Mouse (Mus musculus) stomach, embryonic 14.5 days (tissue): ENCODE measurements around the gene Inmt. TPM values are rescaled to one million over a fixed set of nuclear protein-coding genes. Genes with fewer than 3 reads are reported as not detected.

Experiments used
- ATAC-seq: fragments of 200-750 bp; cut with Nextera tagmentation; 2 replicates; pipeline ENCODE4 v1.8.0; 2017; ENCODE audit warnings: low read depth, moderate TSS enrichment; ENCODE audit not compliant: insufficient number of reproducible peaks, insufficient read depth, low FRiP score
- H3K27ac ChIP-seq: fragments of 300-500 bp; sonication (generic); 2 replicates; pipeline ENCODE4 v1.5.1; 2014; ENCODE audit warnings: mild to moderate bottlenecking, low read length, moderate library complexity, mixed read lengths
- H3K27me3 ChIP-seq: fragments of 300-500 bp; sonication (generic); 2 replicates; pipeline ENCODE4 v1.6.1; 2014; ENCODE audit warnings: low read length, control low read depth, mixed read lengths; ENCODE audit not compliant: control insufficient read depth, insufficient read depth
- H3K36me3 ChIP-seq: fragments of 300-500 bp; sonication (generic); 2 replicates; pipeline ENCODE4 v1.6.1; 2014; ENCODE audit warnings: mild to moderate bottlenecking, control low read depth, low read length, moderate library complexity, mixed read lengths; ENCODE audit not compliant: control insufficient read depth, insufficient read depth
- H3K4me1 ChIP-seq: fragments of 300-500 bp; sonication (generic); 2 replicates; pipeline ENCODE4 v1.6.1; 2014; ENCODE audit warnings: low read length, control low read depth, mixed read lengths; ENCODE audit not compliant: control insufficient read depth, insufficient read depth
- H3K4me2 ChIP-seq: fragments of 300-500 bp; sonication (generic); replicated peaks from 2 replicates; pipeline ENCODE4 v1.6.1; 2014; ENCODE audit warnings: low read depth, low read length, control low read depth
- H3K4me3 ChIP-seq: fragments of 300-500 bp; sonication (generic); 2 replicates; pipeline ENCODE4 v1.5.1; 2014; ENCODE audit warnings: low read depth, low read length, control low read depth
- H3K9ac ChIP-seq: fragments of 300-500 bp; sonication (generic); replicated peaks from 2 replicates; pipeline ENCODE4 v1.6.1; 2014; ENCODE audit warnings: low read depth, mild to moderate bottlenecking, control low read depth, low read length, moderate library complexity, mixed read lengths
- H3K9me3 ChIP-seq: fragments of 300-500 bp; sonication (generic); 2 replicates; pipeline ENCODE4 v1.6.1; 2016; ENCODE audit warnings: low read depth, low read length, control low read depth; ENCODE audit not compliant: control insufficient read depth
- WGBS: fragments of 180-500 bp; shearing (Covaris S2); extraction: QIAGEN DNeasy Blood & Tissue Kit; methylation state at CpG from one replicate; pipeline ENCODE4 v1.1.7; 2014; 5-methylcytosine and 5-hydroxymethylcytosine counted together
- polyA plus RNA-seq: library from polyadenylated mRNA; unstranded; fragments of >200 nt; fragmentation: Nextera tagmentation; extraction: Ambion mirVana; gene quantifications from 2 replicates; pipeline ENCODE4 v1.2.1, GENCODE M21; 2014

The Inmt gene
- 0.62 and 0.63 TPM in 2 replicates for polyA plus RNA-seq

DNA sequence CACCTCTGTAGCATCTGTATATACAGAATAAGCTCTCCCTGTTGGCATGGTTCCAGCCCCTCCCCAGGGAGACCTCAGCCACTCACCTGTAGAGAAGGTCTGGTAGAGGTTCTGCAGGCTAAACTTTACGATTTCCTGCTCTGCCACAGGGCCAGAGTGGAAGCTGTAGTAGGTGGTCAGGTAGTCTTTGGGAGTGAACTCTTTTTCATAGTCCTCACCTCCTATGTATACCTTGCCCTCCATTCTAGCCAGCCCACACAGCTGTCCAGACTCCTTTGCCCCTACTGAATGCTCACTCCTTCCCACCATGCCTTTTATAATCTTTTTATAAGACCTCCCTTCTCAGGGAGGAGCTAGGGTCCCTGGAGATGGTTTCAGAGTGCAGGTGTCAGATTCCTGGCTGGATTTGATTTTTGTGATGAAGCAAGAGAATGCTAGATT lies at the start of gene Inmt:
Inmt (minus strand) TSS at position 303 of the 441 bp plus-strand sequence.
- no peaks in the 10 kb centered on the region for H3K9me3 ChIP-seq
- ATAC-seq, result peak; percentile 43; the same call in 1 of the 2 replicates
- no peaks in the 10 kb centered on the region for H3K27me3 ChIP-seq
- WGBS, result 78% methylated on average over 1 of the region's 1 CpGs
- H3K36me3 ChIP-seq, result no peaks in the 10 kb centered on the region
- no peak within 1 kb of the TSS for H3K9ac ChIP-seq
- no peak within 1 kb of the TSS for H3K4me2 ChIP-seq
- H3K27ac ChIP-seq, result no peak within 1 kb of the TSS
- no peak within 1 kb of the TSS for H3K4me3 ChIP-seq
- no peaks in the 10 kb centered on the region for H3K4me1 ChIP-seq

DNA sequence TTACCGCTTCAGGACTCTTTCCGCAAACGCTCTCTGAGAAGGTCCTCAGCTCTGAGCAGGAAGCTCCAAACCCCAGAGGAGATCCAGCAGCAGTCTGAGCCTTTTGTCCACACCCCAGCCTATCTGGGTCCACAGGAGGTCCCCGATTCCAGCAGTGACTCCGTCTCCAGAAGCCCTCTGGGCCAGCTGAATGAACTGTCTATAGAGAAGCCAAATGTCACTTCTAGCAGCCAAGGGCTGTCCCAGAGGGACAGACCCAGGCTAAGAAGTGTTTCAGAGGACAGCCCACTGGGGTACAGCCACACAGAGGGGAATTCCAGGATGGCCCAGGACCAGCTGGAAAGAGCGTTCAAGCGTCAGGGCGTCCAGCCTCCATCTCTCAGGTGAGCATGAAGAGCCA lies 49.1 kb upstream of the Inmt start:
- Histone ChIP-seq H3K9me3 (no peaks in the 10 kb centered on the region), H3K9ac (no peak overlapping the region), H3K4me3 (no peak overlapping the region), H3K27ac (no peak overlapping the region), H3K36me3 (peaks cover 15% of the 10 kb centered on the region; the same call in 1 of the 2 replicates), H3K27me3 (no peaks in the 10 kb centered on the region), H3K4me1 (no peaks in the 10 kb centered on the region), H3K4me2 (no peak overlapping the region)
- 91% methylated on average over 8 of the region's 8 CpGs for WGBS
- ATAC-seq, result no peak

DNA sequence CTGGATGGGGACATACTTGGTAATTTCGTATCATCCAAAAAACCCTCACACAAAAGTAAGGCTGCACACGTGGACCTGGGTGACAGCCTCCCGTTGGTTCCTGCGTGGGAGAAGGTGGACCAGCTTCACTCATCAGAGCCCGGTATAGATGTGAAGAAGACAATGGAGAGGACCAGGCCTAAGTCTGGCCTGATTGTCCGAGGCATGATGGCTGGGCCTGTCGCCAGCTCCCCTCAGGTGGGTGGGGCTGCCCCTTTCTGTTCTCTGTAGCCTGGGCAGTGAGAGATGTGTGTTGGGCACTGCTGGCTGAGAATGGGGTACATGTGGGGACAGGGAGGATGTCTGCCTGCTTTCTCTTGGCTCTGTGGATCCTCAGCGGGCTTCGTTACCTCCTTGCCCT lies 43.4 kb upstream of the Inmt start:
- no peak overlapping the region for H3K27ac ChIP-seq
- H3K9me3 ChIP-seq, result no peaks in the 10 kb centered on the region
- H3K36me3 ChIP-seq, result peaks cover 15% of the 10 kb centered on the region; the same call in 1 of the 2 replicates
- H3K4me3 ChIP-seq, result no peak overlapping the region
- no peaks in the 10 kb centered on the region for H3K4me1 ChIP-seq
- H3K9ac ChIP-seq, result no peak overlapping the region
- ATAC-seq, result no peak
- no peaks in the 10 kb centered on the region for H3K27me3 ChIP-seq
- no peak overlapping the region for H3K4me2 ChIP-seq
- 86% methylated on average over 9 of the region's 9 CpGs for WGBS

DNA sequence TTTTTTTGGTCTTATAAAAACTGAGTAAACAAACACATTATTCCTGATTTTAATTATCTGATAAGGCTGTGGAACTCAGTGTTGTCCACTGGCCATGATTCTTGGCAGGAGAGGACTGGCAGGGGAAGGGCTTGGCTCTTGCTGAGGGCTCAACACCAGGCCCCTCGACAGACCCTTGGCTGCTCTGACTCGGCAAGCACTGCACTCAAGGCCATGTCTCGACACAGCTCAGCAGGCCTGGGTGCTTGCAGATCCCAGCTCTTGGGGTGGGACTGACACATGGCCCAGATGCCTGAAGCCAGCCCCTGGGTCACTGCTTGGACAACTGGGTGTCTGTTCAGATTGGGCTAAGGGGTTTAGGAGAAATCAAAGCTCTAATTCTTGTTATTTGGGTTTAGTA lies 39.7 kb upstream of the Inmt start:
- Histone ChIP-seq H3K27me3 (no peaks in the 10 kb centered on the region), H3K4me2 (no peak overlapping the region), H3K27ac (no peak overlapping the region), H3K4me1 (no peaks in the 10 kb centered on the region), H3K9ac (no peak overlapping the region), H3K4me3 (no peak overlapping the region), H3K36me3 (peaks cover 13% of the 10 kb centered on the region; the same call in 1 of the 2 replicates), H3K9me3 (no peaks in the 10 kb centered on the region)
- no peak for ATAC-seq
- 79% methylated on average over 3 of the region's 3 CpGs for WGBS

DNA sequence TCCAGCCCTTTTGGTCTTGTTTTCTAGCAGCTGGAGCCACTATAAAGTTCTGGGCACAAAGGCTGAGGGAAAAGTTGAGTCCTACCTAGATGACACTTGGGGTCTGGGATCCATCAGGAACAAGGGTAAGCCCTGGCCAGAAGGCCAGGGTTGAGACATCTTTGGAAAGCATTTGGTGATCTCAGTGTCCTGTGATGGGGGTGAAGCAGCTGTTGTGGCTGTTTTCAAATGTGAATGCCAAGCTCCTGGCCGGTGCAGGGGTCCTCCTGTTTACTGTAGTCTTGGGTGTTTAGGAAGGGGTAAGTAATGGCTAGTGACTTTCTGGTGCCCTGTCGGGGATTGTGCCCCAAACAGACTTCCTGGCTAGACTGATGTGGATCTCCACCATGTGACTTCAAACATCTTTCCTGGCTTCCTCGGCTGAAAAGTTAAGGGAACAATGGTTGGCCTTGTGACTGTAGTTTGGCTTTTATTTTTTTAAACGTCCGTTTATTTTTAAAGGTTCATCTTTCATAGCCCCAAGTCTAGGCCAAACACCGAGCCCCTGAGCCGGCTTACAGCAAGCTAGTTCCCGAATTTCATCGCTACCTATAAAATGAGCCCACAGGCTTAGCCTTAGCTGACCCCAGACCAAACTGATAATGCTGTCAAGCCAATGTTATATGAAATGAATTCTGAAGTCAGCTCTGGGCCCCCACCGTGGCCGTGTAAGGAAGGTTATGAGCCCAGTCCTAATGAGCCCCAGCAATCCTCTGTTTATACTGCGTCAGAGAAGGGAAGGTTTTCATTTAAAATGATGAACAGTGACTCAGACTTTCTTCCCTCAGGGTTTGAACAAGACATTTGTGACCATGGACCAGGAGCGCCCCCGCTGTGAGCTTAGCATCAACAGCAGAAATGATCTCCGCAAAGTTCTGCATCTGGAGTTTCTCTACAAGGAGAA lies 35.9 kb upstream of the Inmt start:
- no peak overlapping the region for H3K4me3 ChIP-seq
- H3K4me1 ChIP-seq, result no peaks in the 10 kb centered on the region
- H3K9me3 ChIP-seq, result no peaks in the 10 kb centered on the region
- H3K4me2 ChIP-seq, result no peak overlapping the region
- no peak overlapping the region for H3K27ac ChIP-seq
- no peak for ATAC-seq
- peaks cover 5% of the 10 kb centered on the region; the same call in 1 of the 2 replicates for H3K36me3 ChIP-seq
- no peaks in the 10 kb centered on the region for H3K27me3 ChIP-seq
- H3K9ac ChIP-seq, result no peak overlapping the region
- WGBS, result 58% methylated on average over 15 of the region's 15 CpGs

DNA sequence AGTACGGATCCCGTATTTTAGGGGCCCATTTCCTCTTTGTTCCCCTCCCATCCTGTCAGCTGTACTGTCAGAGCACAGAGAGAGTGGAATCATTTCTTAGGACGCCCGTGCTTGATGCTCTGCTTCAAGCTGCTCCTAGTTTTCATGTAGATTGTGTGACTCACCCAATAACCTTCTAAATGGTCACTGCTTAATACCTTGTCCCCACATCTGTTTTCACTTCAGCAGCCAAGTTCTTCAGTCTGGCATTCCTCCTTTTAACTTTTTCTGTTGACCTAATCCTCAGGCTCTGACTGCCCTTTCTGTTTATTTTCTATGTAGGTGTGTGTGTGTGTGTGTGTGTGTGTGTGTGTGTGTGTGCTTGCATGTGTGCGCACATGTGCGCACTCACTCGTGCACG lies 32.9 kb upstream of the Inmt start:
- Histone ChIP-seq H3K27ac (no peak overlapping the region), H3K9ac (no peak overlapping the region), H3K9me3 (no peaks in the 10 kb centered on the region), H3K36me3 (0 out of 2 replicates have a peak, but pooled peaks cover 5% of the 10 kb centered on the region), H3K4me2 (no peak overlapping the region), H3K4me1 (peaks cover 7% of the 10 kb centered on the region; the same call in 1 of the 2 replicates), H3K4me3 (no peak overlapping the region), H3K27me3 (no peaks in the 10 kb centered on the region)
- WGBS, result 82% methylated on average over 8 of the region's 8 CpGs
- ATAC-seq, result no peak

DNA sequence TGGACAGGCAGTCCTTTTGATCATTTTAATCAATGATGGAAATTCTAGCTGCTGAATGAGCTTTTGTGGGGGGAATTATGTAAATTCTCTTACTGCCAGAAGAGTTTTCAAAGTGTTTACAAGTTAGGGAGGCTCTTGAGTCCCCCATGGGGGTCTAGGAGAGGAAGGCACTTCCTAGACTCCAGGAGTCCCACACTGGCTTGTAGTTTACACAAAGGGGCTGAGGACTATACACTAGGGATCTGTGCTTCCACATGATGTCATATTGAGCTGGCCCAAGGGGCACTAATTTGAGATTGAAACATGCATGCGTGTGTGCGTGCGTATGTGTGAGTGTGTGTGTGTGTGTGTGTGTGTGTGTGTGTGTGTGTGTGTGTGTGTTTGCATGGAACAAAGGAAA lies 29.1 kb upstream of the Inmt start:
- 56% methylated on average over 3 of the region's 3 CpGs for WGBS

DNA sequence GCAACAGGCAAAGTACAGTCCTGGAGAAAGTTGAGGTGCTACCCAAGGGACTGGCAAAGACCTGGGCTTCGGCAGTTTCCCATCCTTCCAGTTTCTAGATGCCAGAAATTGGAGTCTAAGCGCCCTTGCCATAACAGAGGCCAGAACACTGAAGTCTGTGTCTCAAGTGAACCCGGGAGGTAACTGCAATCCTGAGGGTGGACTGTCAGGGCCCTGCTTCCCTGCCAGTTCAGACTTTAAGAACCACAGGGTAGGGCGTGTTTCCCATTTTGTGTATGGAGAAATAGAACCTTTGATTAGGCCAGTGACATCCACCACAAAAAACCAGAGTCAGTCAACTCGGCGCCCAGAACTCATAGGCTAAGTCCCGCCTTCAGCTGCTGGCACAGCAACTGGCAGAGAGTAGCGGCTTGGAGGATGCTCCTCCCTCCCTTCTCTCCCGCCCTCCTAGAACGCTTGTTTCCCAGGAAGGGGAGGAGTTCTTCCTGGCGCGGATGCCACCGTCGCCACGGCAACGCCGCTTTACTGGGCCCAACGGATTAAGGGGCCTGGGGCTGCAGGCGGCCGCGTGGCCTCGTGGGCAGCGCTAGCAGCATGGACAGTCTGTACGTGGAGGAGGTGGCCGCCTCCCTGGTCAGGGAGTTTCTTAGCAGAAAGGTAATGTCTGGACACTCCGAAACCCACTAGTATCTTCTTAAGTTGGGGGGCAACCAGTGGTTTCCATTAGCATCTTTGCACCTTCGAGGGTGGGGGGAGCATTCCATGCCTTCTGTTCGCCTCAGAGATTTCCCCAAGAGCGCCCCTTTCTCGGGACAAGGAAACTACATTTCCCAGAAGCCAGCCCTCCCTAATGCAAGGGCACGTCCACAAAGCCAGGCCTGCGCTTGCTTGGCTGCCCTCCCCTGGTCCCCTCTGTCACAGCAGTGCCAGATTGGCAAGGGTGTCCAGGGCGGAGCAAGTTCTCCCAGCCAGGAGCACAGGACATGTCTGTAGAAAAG lies 28.4 kb upstream of the Inmt start, which contains the start of gene Mindy4:
Mindy4 (plus strand) TSS at position 471 of the 998 bp plus-strand sequence.
- H3K27ac ChIP-seq, result peak within 1 kb of the TSS; percentile 55
- peaks cover 7% of the 10 kb centered on the region; the same call in 1 of the 2 replicates for H3K4me1 ChIP-seq
- WGBS, result 4% methylated on average over 32 of the region's 33 CpGs
- no peaks in the 10 kb centered on the region for H3K27me3 ChIP-seq
- H3K4me3 ChIP-seq, result peak within 1 kb of the TSS; percentile 42
- peak within 1 kb of the TSS; percentile 37 for H3K9ac ChIP-seq
- H3K4me2 ChIP-seq, result peak within 1 kb of the TSS; percentile 59
- ATAC-seq, result peak; percentile 94
- H3K9me3 ChIP-seq, result no peaks in the 10 kb centered on the region
- H3K36me3 ChIP-seq, result no peaks in the 10 kb centered on the region

More for the DNA sequence above, 29.1 kb upstream of the Inmt start:
- H3K4me1 ChIP-seq, result peaks cover 7% of the 10 kb centered on the region; the same call in 1 of the 2 replicates
- H3K9ac ChIP-seq, result peak overlapping the region; percentile 37
- no peaks in the 10 kb centered on the region for H3K36me3 ChIP-seq
- peak overlapping the region; percentile 42 for H3K4me3 ChIP-seq
- no peaks in the 10 kb centered on the region for H3K9me3 ChIP-seq
- H3K27ac ChIP-seq, result peak overlapping the region; percentile 55
- H3K4me2 ChIP-seq, result peak overlapping the region; percentile 59
- no peaks in the 10 kb centered on the region for H3K27me3 ChIP-seq
- ATAC-seq, result 0 out of 2 replicates have a peak, but pooled peaks have one; percentile 39
